Mouse (Mus musculus) MEL (cell line): ENCODE measurements at regions not wholly inside any gene's neighbourhood (a gene's known extent, or its start where the extent isn't known, plus 50 kb on each side); places are given as distances from the start of the nearest gene placed in this dataset.

Source experiments
- DNase-seq: peaks from one replicate; pipeline ENCODE4 v3.0.0; 2011; ENCODE audit warnings: low read depth, low spot score
- H3K27ac ChIP-seq: 2 replicates; pipeline ENCODE4 v1.5.1; 2012; ENCODE audit warnings: low read depth, mild to moderate bottlenecking, control low read depth, low read length, moderate library complexity; ENCODE audit not compliant: control insufficient read depth
- H3K27me3 ChIP-seq, 2 experiments: fragments of 150-350 bp in 1 of 2; sonication (generic) in 1 of 2; 2 replicates each; pipeline ENCODE4 v1.6.1; 2012; ENCODE audit warnings: low read length in 2 of 2, mild to moderate bottlenecking in 2 of 2, improper control_type of control experiment in 1 of 2, moderate library complexity in 1 of 2; ENCODE audit not compliant: insufficient read depth in 2 of 2, control insufficient read depth in 1 of 2
- H3K36me3 ChIP-seq, 2 experiments: 2 replicates each; pipeline ENCODE4 v1.6.1; 2012 to 2014; ENCODE audit warnings: low read length in 2 of 2, improper control_type of control experiment in 1 of 2, inconsistent platforms in 1 of 2, mild to moderate bottlenecking in 1 of 2; ENCODE audit not compliant: insufficient read depth in 2 of 2, control insufficient read depth in 1 of 2
- H3K4me1 ChIP-seq, 2 experiments: fragments of 150-350 bp in 1 of 2; sonication (generic) in 1 of 2; 2 replicates each; pipeline ENCODE4 v1.6.1; 2012; ENCODE audit warnings: low read length in 2 of 2, improper control_type of control experiment in 1 of 2, mild to moderate bottlenecking in 1 of 2; ENCODE audit not compliant: insufficient read depth in 2 of 2, control insufficient read depth in 1 of 2
- H3K4me3 ChIP-seq, 2 experiments: fragments of 150-350 bp in 1 of 2; sonication (generic) in 1 of 2; 2 replicates each; pipeline ENCODE4 v1.5.1; 2012; ENCODE audit warnings: low read depth in 2 of 2, low read length in 2 of 2, mild to moderate bottlenecking in 2 of 2, moderate library complexity in 2 of 2, control low read depth in 1 of 2, improper control_type of control experiment in 1 of 2; ENCODE audit not compliant: control insufficient read depth in 1 of 2, insufficient read depth in 1 of 2
- H3K79me2 ChIP-seq: 2 replicates; pipeline ENCODE4 v1.6.1; 2012; ENCODE audit warnings: mild to moderate bottlenecking, low read length, moderate library complexity; ENCODE audit not compliant: control insufficient read depth, poor library complexity, insufficient read depth
- H3K9ac ChIP-seq: 2 replicates; pipeline ENCODE4 v1.6.1; 2012; ENCODE audit warnings: low read depth, mild to moderate bottlenecking, control low read depth, low read length, moderate library complexity; ENCODE audit not compliant: control insufficient read depth, poor library complexity, severe bottlenecking
- H3K9me3 ChIP-seq: fragments of 150-350 bp; sonication (generic); replicated peaks from 2 replicates; pipeline ENCODE4 v1.6.1; 2012; ENCODE audit warnings: mild to moderate bottlenecking, low read length, improper control_type of control experiment, moderate library complexity; ENCODE audit not compliant: insufficient read depth
- ELF1 ChIP-seq: IDR thresholded peaks from 2 replicates; pipeline ENCODE4 v1.6.1; 2014; ENCODE audit warnings: low read depth, mild to moderate bottlenecking, inconsistent platforms, low read length, improper control_type of control experiment, moderate library complexity
- EP300 ChIP-seq, 2 experiments: IDR thresholded peaks; 2 replicates each; pipeline ENCODE4 v1.6.1; 2011; ENCODE audit warnings: improper control_type of control experiment in 2 of 2, low read length in 2 of 2, low read depth in 1 of 2, mild to moderate bottlenecking in 1 of 2
- ETS1 ChIP-seq: IDR thresholded peaks from 2 replicates; pipeline ENCODE4 v1.6.1; 2012; ENCODE audit warnings: low read depth, mild to moderate bottlenecking, inconsistent platforms, low read length, improper control_type of control experiment, moderate library complexity
- GABPA ChIP-seq: IDR thresholded peaks from 2 replicates; pipeline ENCODE4 v1.6.1; 2012; ENCODE audit warnings: low read depth, mild to moderate bottlenecking, inconsistent platforms, low read length, improper control_type of control experiment, moderate library complexity
- JUND ChIP-seq: IDR thresholded peaks from 2 replicates; pipeline ENCODE4 v1.6.1; 2011; ENCODE audit warnings: low read depth, mild to moderate bottlenecking, improper control_type of control experiment, low read length
- KAT2A ChIP-seq: conservative IDR thresholded peaks from 2 replicates; pipeline ENCODE4 v1.6.1; 2012; ENCODE audit warnings: low read depth, low read length, improper control_type of control experiment, inconsistent platforms
- MAFK ChIP-seq: IDR thresholded peaks from 2 replicates; pipeline ENCODE4 v1.6.1; 2011; ENCODE audit warnings: low read depth, mild to moderate bottlenecking, low read length, improper control_type of control experiment, borderline replicate concordance
- MXI1 ChIP-seq: IDR thresholded peaks from 2 replicates; pipeline ENCODE4 v1.6.1; 2011; ENCODE audit warnings: mild to moderate bottlenecking, low read depth, low read length, improper control_type of control experiment
- MYB ChIP-seq: IDR thresholded peaks from 2 replicates; pipeline ENCODE4 v1.6.1; 2011; ENCODE audit warnings: mild to moderate bottlenecking, low read depth, low read length, improper control_type of control experiment
- NRF1 ChIP-seq: IDR thresholded peaks from 2 replicates; pipeline ENCODE4 v1.6.1; 2014; ENCODE audit warnings: low read depth, mild to moderate bottlenecking, inconsistent platforms, low read length, improper control_type of control experiment, moderate library complexity; ENCODE audit not compliant: poor library complexity, insufficient read depth, severe bottlenecking
- POLR2A ChIP-seq, 2 experiments: IDR thresholded peaks; 2 replicates each; pipeline ENCODE4 v1.6.1; 2011 to 2012; ENCODE audit warnings: low read length in 2 of 2, mild to moderate bottlenecking in 2 of 2, control low read depth in 1 of 2, improper control_type of control experiment in 1 of 2, low read depth in 1 of 2, moderate library complexity in 1 of 2; ENCODE audit not compliant: control insufficient read depth in 1 of 2, insufficient read depth in 1 of 2, poor library complexity in 1 of 2
- POLR2AphosphoS2 ChIP-seq: IDR thresholded peaks from 2 replicates; pipeline ENCODE4 v1.6.1; 2011; ENCODE audit warnings: low read length, improper control_type of control experiment
- SMC3 ChIP-seq: IDR thresholded peaks from 2 replicates; pipeline ENCODE4 v1.6.1; 2011; ENCODE audit warnings: low read depth, low read length, improper control_type of control experiment
- TBP ChIP-seq: IDR thresholded peaks from 2 replicates; pipeline ENCODE4 v1.8.0; 2011; ENCODE audit warnings: low read depth, low read length, improper control_type of control experiment
- TCF12 ChIP-seq: IDR thresholded peaks from 2 replicates; pipeline ENCODE4 v1.6.1; 2014; ENCODE audit warnings: low read depth, mild to moderate bottlenecking, inconsistent platforms, low read length, improper control_type of control experiment, moderate library complexity
- USF1 ChIP-seq: IDR thresholded peaks from 2 replicates; pipeline ENCODE4 v1.6.1; 2014; ENCODE audit warnings: low read depth, mild to moderate bottlenecking, inconsistent platforms, low read length, improper control_type of control experiment, moderate library complexity
- USF2 ChIP-seq, 2 experiments: IDR thresholded peaks; 2 replicates each; pipeline ENCODE4 v1.6.1; 2011 to 2012; ENCODE audit warnings: improper control_type of control experiment in 2 of 2, low read length in 2 of 2, borderline replicate concordance in 1 of 2, inconsistent platforms in 1 of 2, low read depth in 1 of 2, mild to moderate bottlenecking in 1 of 2; ENCODE audit not compliant: insufficient read depth in 1 of 2
- ZC3H11A ChIP-seq: IDR thresholded peaks from 2 replicates; pipeline ENCODE4 v1.6.1; 2012; ENCODE audit warnings: low read depth, mild to moderate bottlenecking, inconsistent platforms, low read length, improper control_type of control experiment
- ZMIZ1 ChIP-seq: IDR thresholded peaks from 2 replicates; pipeline ENCODE4 v1.6.1; 2012; ENCODE audit warnings: low read depth, mild to moderate bottlenecking, inconsistent platforms, low read length, improper control_type of control experiment, moderate library complexity
- ZNF384 ChIP-seq: IDR thresholded peaks from 2 replicates; pipeline ENCODE4 v1.6.1; 2012; ENCODE audit warnings: low read depth, mild to moderate bottlenecking, inconsistent platforms, low read length, improper control_type of control experiment

- Histone ChIP-seq H3K27ac (no peak overlapping the region), H3K9ac (no peak overlapping the region), H3K27me3 (no peaks in the 10 kb centered on the region), H3K9me3 (no peaks in the 10 kb centered on the region), H3K4me1 (no peaks in the 10 kb centered on the region), H3K79me2 (no peaks in the 10 kb centered on the region), H3K36me3 (no peaks in the 10 kb centered on the region), H3K4me3 (no peak overlapping the region)
- DNase-seq = no peak
- TF ChIP-seq NRF1 (no peak), ZC3H11A (no peak)
Observed at GRCm38 (mm10) chr17:65190839-65191591, 349.6 kb downstream of the Tmem232 start.

GRCm38 (mm10) chr17:65181164-65181563 is 345.3 kb upstream of the 4930583I09Rik start:
- Histone ChIP-seq H3K36me3 (no peaks in the 10 kb centered on the region), H3K9me3 (no peaks in the 10 kb centered on the region), H3K27ac (no peak overlapping the region), H3K4me1 (no peaks in the 10 kb centered on the region), H3K79me2 (no peaks in the 10 kb centered on the region), H3K4me3 (no peak overlapping the region), H3K9ac (no peak overlapping the region), H3K27me3 (no peaks in the 10 kb centered on the region)
- DNase-seq = no peak
- TF ChIP-seq KAT2A (no peak), ETS1 (no peak), TCF12 (no peak), ZMIZ1 (no peak), GABPA (no peak), USF1 (no peak), JUND (no peak), USF2 (IDR thresholded peaks at IDR 0.05; ENCODE audit: borderline replicate concordance in 1 of 2, insufficient read depth in 1 of 2, low read depth in 1 of 2, low read length in 2 of 2) (no peak), ELF1 (no peak), EP300 (IDR thresholded peaks at IDR 0.05; ENCODE audit: low read depth in 1 of 2, low read length in 2 of 2) (no peak), MXI1 (no peak), NRF1 (no peak), POLR2A (IDR thresholded peaks at IDR 0.05; ENCODE audit: control insufficient read depth in 1 of 2, insufficient read depth in 1 of 2, low read depth in 1 of 2, low read length in 2 of 2, poor library complexity in 1 of 2) (no peak), MYB (no peak), MAFK (no peak), TBP (no peak), ZNF384 (no peak), ZC3H11A (no peak), POLR2AphosphoS2 (no peak), SMC3 (no peak)
